Mouse (Mus musculus): ENCODE measurements around the gene Hist2h2be.

DNA sequence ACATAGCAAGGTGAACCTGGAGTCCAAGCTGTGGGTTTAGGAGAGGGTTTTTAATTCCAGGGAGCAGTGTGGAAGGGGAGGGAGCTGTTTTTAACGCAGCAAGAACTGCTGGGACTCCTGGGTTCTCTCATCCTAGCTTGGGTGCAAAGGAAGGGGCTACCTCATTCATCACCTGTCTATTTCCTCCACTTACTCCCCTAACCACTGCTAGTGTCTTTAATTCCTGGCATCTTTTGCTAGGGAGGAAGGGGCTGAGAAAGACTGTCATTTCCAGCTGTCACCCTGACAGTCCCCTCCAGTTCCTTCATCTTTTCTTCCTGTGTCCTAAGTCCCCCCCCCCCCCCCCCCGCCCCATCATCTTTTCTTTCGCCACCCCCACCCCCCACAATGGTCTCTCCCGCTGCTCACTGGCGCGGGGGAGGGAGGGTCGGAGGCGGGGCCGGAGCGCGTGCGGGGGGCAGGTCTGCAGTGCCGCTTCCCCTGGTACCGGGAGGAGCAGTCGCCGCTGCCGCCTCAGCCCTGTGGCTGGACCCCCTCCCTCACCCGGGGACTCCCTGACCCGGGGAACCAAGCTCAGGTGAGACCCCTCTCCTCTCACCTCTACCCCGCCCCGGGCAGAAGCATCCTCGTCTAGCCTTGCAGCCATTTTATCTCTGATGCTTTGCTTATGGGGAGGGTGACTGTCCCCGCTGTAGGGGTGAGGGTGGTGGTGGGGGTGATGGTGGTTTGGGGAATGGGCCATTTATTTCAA, 40.0 kb upstream of the Hist2h2be start, which contains the start of gene Sv2a:
- TF ChIP-seq CTCF (IDR thresholded peaks at IDR 0.05; ENCODE audit: low read depth, low read length) = no peak
- TF ChIP-seq POLR2A (IDR thresholded peaks at IDR 0.05; ENCODE audit: insufficient read depth, low read length) = no peak

All from ES-Bruce4 (cell line).